Mouse (Mus musculus): Measurements from ENCODE around the gene Vpreb1. TPM values are rescaled to one million over a fixed set of nuclear protein-coding genes. Genes with fewer than 3 reads are reported as not detected.
"Not testable (repeated sequence)": the region's sequence is repeated elsewhere in the genome, so short reads cannot be mapped to it uniquely, and the experiment has no call there.

The Vpreb1 gene
- polyA plus RNA-seq, 1 experiment from 2014 or later, result 2.2 TPM

- Histone ChIP-seq H3K9me3 (no peaks in the 10 kb centered on the region), H3K4me3 (no peak overlapping the region), H3K27me3 (no peaks in the 10 kb centered on the region), H3K9ac (no peak overlapping the region), H3K4me2 (replicated peaks) (no peak overlapping the region), H3K4me1 (no peaks in the 10 kb centered on the region), H3K36me3 (peaks cover 100% of the 10 kb centered on the region), H3K27ac (no peak overlapping the region)
- no peak for ATAC-seq (ENCODE audit: low FRiP score, low read depth)
- WGBS, result 93% methylated on average over 1 of the region's 1 CpGs
Measured at GRCm38 (mm10) chr16:16888341-16888740, 17.7 kb upstream of the Vpreb1 start.

- no peak overlapping the region for H3K9ac ChIP-seq
- no peak overlapping the region for H3K27ac ChIP-seq
- H3K36me3 ChIP-seq, result peaks cover 86% of the 10 kb centered on the region
- H3K4me3 ChIP-seq, result no peak overlapping the region
- ATAC-seq (ENCODE audit: low FRiP score, low read depth), result peak; percentile 61; the same call in 1 of the 2 replicates
- no peaks in the 10 kb centered on the region for H3K4me1 ChIP-seq
- no peaks in the 10 kb centered on the region for H3K27me3 ChIP-seq
- no peak overlapping the region for H3K4me2 ChIP-seq (replicated peaks)
- 87% methylated on average over 5 of the region's 5 CpGs for WGBS
- peaks cover 4% of the 10 kb centered on the region; the same call in 1 of the 2 replicates for H3K9me3 ChIP-seq
Measured at GRCm38 (mm10) chr16:16879025-16879424, 8.4 kb upstream of the Vpreb1 start.

- H3K9me3 ChIP-seq, result no peaks in the 10 kb centered on the region
- no peaks in the 10 kb centered on the region for H3K27me3 ChIP-seq
- H3K4me2 ChIP-seq (replicated peaks), result peak overlapping the region; percentile 74
- H3K4me3 ChIP-seq, result peak overlapping the region; percentile 78
- peak overlapping the region; percentile 94 for H3K27ac ChIP-seq
- peaks cover 10% of the 10 kb centered on the region for H3K4me1 ChIP-seq
- peak; percentile 51 for ATAC-seq (ENCODE audit: low FRiP score, low read depth)
- H3K9ac ChIP-seq, result peak overlapping the region; percentile 92
- WGBS, result 35% methylated on average over 7 of the region's 7 CpGs
- peaks cover 4% of the 10 kb centered on the region for H3K36me3 ChIP-seq
Measured at GRCm38 (mm10) chr16:16870241-16870616, 414 bp downstream of the Vpreb1 start.

GRCm38 (mm10) chr16:16865696-16866561 is 4.7 kb downstream of the Vpreb1 start:
- Histone ChIP-seq H3K9me3 (no peaks in the 10 kb centered on the region), H3K27ac (no peak overlapping the region), H3K4me2 (replicated peaks) (no peak overlapping the region), H3K4me3 (no peak overlapping the region), H3K9ac (no peak overlapping the region), H3K4me1 (no peaks in the 10 kb centered on the region), H3K36me3 (no peaks in the 10 kb centered on the region), H3K27me3 (no peaks in the 10 kb centered on the region)
- no peak for ATAC-seq (ENCODE audit: low FRiP score, low read depth)
- WGBS, result 39% methylated on average over 4 of the region's 5 CpGs

GRCm38 (mm10) chr16:16865217-16865616 is 5.4 kb downstream of the Vpreb1 start:
- Histone ChIP-seq H3K27ac (no peak overlapping the region), H3K27me3 (no peaks in the 10 kb centered on the region), H3K9me3 (no peaks in the 10 kb centered on the region)

GRCm38 (mm10) chr16:16863978-16864377 is 6.7 kb downstream of the Vpreb1 start, which contains the start of gene Igll1:
Igll1 (minus strand) TSS chr16:16863985.
- Histone ChIP-seq H3K4me1 (no peaks in the 10 kb centered on the region), H3K9ac (no peak within 1 kb of the TSS), H3K4me3 (no peak within 1 kb of the TSS), H3K27me3 (no peaks in the 10 kb centered on the region), H3K36me3 (no peaks in the 10 kb centered on the region), H3K4me2 (replicated peaks) (no peak within 1 kb of the TSS), H3K27ac (no peak within 1 kb of the TSS), H3K9me3 (no peaks in the 10 kb centered on the region)
- 65% methylated on average over 2 of the region's 2 CpGs for WGBS
- no peak for ATAC-seq (ENCODE audit: low FRiP score, low read depth)

More at GRCm38 (mm10) chr16:16865217-16865616, 5.4 kb downstream of the Vpreb1 start:
- Histone ChIP-seq H3K36me3 (no peaks in the 10 kb centered on the region), H3K4me2 (replicated peaks) (no peak overlapping the region), H3K4me3 (no peak overlapping the region), H3K4me1 (no peaks in the 10 kb centered on the region), H3K9ac (no peak overlapping the region)
- no peak for ATAC-seq (ENCODE audit: low FRiP score, low read depth)

GRCm38 (mm10) chr16:16862288-16862687 is 8.4 kb downstream of the Vpreb1 start:
- 72% methylated on average over 3 of the region's 3 CpGs for WGBS

GRCm38 (mm10) chr16:16856731-16857476 is 13.7 kb downstream of the Vpreb1 start:
- Histone ChIP-seq H3K9ac (no peak overlapping the region), H3K27ac (no peak overlapping the region), H3K9me3 (no peaks in the 10 kb centered on the region), H3K4me3 (no peak overlapping the region), H3K4me2 (replicated peaks) (no peak overlapping the region), H3K36me3 (no peaks in the 10 kb centered on the region), H3K4me1 (no peaks in the 10 kb centered on the region), H3K27me3 (no peaks in the 10 kb centered on the region)
- no peak for ATAC-seq (ENCODE audit: low FRiP score, low read depth)
- 72% methylated on average over 13 of the region's 13 CpGs for WGBS

More at GRCm38 (mm10) chr16:16862288-16862687, 8.4 kb downstream of the Vpreb1 start:
- Histone ChIP-seq H3K27me3 (no peaks in the 10 kb centered on the region), H3K4me2 (replicated peaks) (no peak overlapping the region), H3K9me3 (no peaks in the 10 kb centered on the region), H3K27ac (no peak overlapping the region), H3K9ac (no peak overlapping the region), H3K4me3 (no peak overlapping the region), H3K36me3 (no peaks in the 10 kb centered on the region), H3K4me1 (no peaks in the 10 kb centered on the region)
- ATAC-seq (ENCODE audit: low FRiP score, low read depth), result no peak

GRCm38 (mm10) chr16:16856054-16856453 is 14.6 kb downstream of the Vpreb1 start:
- not testable (repeated sequence) for H3K9ac ChIP-seq; ATAC-seq (ENCODE audit: low FRiP score, low read depth); H3K4me2 ChIP-seq (replicated peaks); H3K4me3 ChIP-seq; H3K4me1 ChIP-seq; H3K9me3 ChIP-seq; H3K36me3 ChIP-seq; H3K27me3 ChIP-seq; H3K27ac ChIP-seq
- WGBS, result 77% methylated on average over 9 of the region's 9 CpGs

- no peak for ATAC-seq (ENCODE audit: low FRiP score, low read depth)
- 83% methylated on average over 1 of the region's 1 CpGs for WGBS
- Histone ChIP-seq H3K9me3 (no peaks in the 10 kb centered on the region), H3K4me3 (no peak overlapping the region), H3K4me1 (no peaks in the 10 kb centered on the region), H3K36me3 (no peaks in the 10 kb centered on the region), H3K27ac (no peak overlapping the region), H3K27me3 (no peaks in the 10 kb centered on the region), H3K9ac (no peak overlapping the region), H3K4me2 (replicated peaks) (no peak overlapping the region)
Measured at GRCm38 (mm10) chr16:16855541-16855940, 15.1 kb downstream of the Vpreb1 start.

GRCm38 (mm10) chr16:16854836-16855235 is 15.8 kb downstream of the Vpreb1 start:
- no peaks in the 10 kb centered on the region for H3K27me3 ChIP-seq
- no peak overlapping the region for H3K27ac ChIP-seq
- ATAC-seq (ENCODE audit: low FRiP score, low read depth), result no peak
- 35% methylated on average over 6 of the region's 6 CpGs for WGBS
- H3K4me3 ChIP-seq, result no peak overlapping the region
- H3K4me1 ChIP-seq, result no peaks in the 10 kb centered on the region
- no peaks in the 10 kb centered on the region for H3K36me3 ChIP-seq
- H3K9me3 ChIP-seq, result no peaks in the 10 kb centered on the region
- H3K9ac ChIP-seq, result no peak overlapping the region
- H3K4me2 ChIP-seq (replicated peaks), result no peak overlapping the region

GRCm38 (mm10) chr16:16852411-16852810 is 18.2 kb downstream of the Vpreb1 start:
- Histone ChIP-seq H3K9ac (no peak overlapping the region), H3K4me3 (no peak overlapping the region), H3K4me1 (no peaks in the 10 kb centered on the region), H3K9me3 (no peaks in the 10 kb centered on the region), H3K27ac (no peak overlapping the region), H3K27me3 (no peaks in the 10 kb centered on the region), H3K4me2 (replicated peaks) (no peak overlapping the region), H3K36me3 (no peaks in the 10 kb centered on the region)
- no peak for ATAC-seq (ENCODE audit: low FRiP score, low read depth)
- 80% methylated on average over 3 of the region's 3 CpGs for WGBS
